Mouse (Mus musculus): ENCODE data around the gene Nudt4. TPM values are rescaled to one million over a fixed set of nuclear protein-coding genes. Genes with fewer than 3 reads are reported as not detected.
"Not testable (repeated sequence)": the region's sequence is repeated elsewhere in the genome, so short reads cannot be mapped to it uniquely, and the experiment has no call there.

The Nudt4 gene
- total RNA-seq, 1 experiment from 2014 or later: 71.0 TPM

DNA sequence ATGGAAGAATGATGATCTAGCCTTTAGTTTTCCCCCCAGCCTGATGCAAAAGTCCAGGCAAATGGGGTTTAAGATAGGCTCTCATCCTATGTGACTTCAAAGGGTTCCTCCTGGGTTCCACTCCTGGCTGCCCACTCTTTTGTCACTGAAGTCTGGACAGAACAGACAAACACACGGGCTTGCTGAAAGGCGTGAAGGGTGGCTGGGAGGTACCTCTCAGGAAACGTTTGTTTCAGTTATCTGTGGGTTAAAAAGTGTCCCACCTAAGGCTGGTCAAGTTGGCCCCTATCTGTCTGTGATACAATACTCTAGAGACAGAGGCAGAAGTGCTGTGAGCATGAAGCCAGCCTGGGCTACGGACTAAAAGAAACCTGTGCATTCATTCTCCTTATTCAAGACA lies 11.0 kb upstream of the Nudt4 start:
- ATAC-seq (replicated peaks; ENCODE audit: insufficient number of reproducible peaks, low FRiP score, low TSS enrichment, poor library complexity, severe bottlenecking): no peak

DNA sequence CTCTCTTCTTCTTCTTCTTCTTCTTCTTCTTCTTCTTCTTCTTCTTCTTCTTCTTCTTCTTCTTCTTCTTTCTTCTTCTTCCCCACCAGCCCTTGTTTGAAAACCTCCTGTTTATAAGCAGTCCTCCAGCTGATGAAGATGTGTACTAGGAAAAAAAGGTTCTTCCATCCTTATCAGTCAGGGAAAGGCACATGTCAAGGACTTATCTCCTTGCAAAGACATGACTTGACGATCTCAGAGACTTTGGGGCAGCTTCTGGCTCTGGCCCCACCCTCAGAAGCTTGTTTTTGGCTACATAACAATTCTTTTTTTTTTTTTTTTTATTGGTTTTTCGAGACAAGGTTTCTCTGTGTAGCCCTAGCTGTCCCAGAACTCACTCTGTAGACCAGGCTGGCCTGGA lies 5.5 kb upstream of the Nudt4 start:
- no peak for ATAC-seq (replicated peaks; ENCODE audit: insufficient number of reproducible peaks, low FRiP score, low TSS enrichment, poor library complexity, severe bottlenecking)

DNA sequence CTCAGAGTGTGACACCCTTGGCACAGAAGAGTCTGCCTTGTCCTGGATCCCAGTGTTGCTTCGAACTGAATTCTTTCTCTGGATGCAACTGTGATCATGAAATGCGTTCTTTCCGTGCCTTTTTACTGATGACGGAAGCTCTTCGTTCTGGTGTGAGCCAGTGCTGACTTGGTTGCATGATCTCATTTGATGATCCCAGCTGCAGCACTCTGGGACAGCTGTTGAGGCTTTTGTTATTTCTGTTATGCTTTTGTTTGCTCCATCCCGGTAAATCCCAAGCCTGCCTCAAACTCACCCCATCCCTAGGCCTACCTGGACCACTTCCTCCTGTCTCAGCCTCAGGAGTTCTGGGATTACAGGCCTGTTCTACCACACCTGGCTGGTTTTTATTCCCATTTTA lies 4.1 kb upstream of the Nudt4 start:
- ATAC-seq (replicated peaks; ENCODE audit: insufficient number of reproducible peaks, low FRiP score, low TSS enrichment, poor library complexity, severe bottlenecking): no peak

DNA sequence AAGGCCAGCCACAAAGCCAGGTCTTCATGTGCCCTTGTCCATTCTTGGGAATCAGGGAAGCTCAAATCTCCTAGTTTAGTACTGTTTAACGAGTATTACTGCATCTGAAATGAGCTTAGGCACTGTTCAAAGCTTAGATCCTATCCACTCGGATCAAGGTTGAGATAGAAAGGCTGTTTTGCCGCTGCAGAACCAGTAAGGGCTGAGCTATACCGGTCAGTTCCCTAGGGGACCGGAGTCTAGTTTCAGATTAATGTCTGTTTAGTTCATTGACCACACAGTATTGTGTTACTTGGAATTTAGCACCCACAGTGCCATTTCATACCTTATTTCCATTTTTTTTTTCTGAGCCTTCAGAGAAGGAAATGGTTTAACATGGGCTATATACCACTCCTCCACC lies 3.6 kb upstream of the Nudt4 start:
- ATAC-seq (replicated peaks; ENCODE audit: insufficient number of reproducible peaks, low FRiP score, low TSS enrichment, poor library complexity, severe bottlenecking): no peak

DNA sequence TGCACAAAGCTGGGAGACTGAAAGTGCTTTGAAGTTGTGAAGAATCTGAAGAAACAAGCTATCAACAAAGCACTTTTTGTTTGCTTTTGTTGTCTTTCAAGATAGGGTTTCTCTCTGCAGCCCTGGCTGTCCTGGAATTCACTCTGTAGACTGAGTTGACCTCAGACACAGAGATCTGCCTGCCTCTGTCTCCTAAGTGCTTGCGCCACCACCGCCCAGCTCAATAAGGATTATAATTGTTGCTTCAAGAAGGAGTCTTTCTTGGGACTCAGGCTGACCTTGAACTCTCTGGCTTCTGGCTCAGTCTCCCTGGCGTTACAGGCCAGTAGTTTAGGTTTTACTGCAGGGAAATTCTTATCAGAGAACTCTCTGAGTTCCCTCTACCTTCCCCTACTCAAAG lies 2.8 kb upstream of the Nudt4 start:
- ATAC-seq (replicated peaks; ENCODE audit: insufficient number of reproducible peaks, low FRiP score, low TSS enrichment, poor library complexity, severe bottlenecking): no peak

- no peak for ATAC-seq (replicated peaks; ENCODE audit: insufficient number of reproducible peaks, low FRiP score, low TSS enrichment, poor library complexity, severe bottlenecking)
Observed at GRCm38 (mm10) chr10:95565156-95565854, 1.4 kb upstream of the Nudt4 start.

- ATAC-seq (replicated peaks; ENCODE audit: insufficient number of reproducible peaks, low FRiP score, low TSS enrichment, poor library complexity, severe bottlenecking): peak; percentile 11; the same call in 1 of the 2 replicates
Observed at GRCm38 (mm10) chr10:95562859-95563841, 796 bp downstream of the Nudt4 start.

- ATAC-seq (replicated peaks; ENCODE audit: insufficient number of reproducible peaks, low FRiP score, low TSS enrichment, poor library complexity, severe bottlenecking): no peak
Observed at GRCm38 (mm10) chr10:95562395-95562794, 1.6 kb downstream of the Nudt4 start.

DNA sequence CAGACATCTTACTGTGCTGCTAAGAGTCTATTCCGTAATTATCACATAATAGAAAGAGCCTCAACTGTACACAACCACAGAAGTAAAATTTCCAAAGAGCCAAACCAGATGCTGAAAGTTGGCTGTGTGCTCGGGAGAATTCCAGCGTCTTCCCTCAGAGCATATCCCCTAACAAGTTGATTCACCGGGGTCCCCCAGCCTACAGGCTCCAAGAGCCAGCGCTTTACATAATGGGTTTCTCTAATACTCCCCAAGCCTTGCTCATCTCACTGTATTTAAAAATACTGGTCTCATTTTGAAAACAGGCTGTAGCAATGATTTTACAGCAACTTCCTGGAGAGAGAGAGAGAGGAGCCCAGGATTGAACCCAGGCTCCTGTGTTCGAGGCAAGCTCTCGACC lies 2.3 kb downstream of the Nudt4 start:
- no peak for ATAC-seq (replicated peaks; ENCODE audit: insufficient number of reproducible peaks, low FRiP score, low TSS enrichment, poor library complexity, severe bottlenecking)

- no peak for ATAC-seq (replicated peaks; ENCODE audit: insufficient number of reproducible peaks, low FRiP score, low TSS enrichment, poor library complexity, severe bottlenecking)
Observed at GRCm38 (mm10) chr10:95560394-95560983, 3.5 kb downstream of the Nudt4 start.

GRCm38 (mm10) chr10:95559426-95559825 lies 4.5 kb downstream of the Nudt4 start:
- ATAC-seq (replicated peaks; ENCODE audit: insufficient number of reproducible peaks, low FRiP score, low TSS enrichment, poor library complexity, severe bottlenecking): no peak

- peak; percentile 34; the same call in 1 of the 2 replicates for ATAC-seq (replicated peaks; ENCODE audit: insufficient number of reproducible peaks, low FRiP score, low TSS enrichment, poor library complexity, severe bottlenecking)
Observed at GRCm38 (mm10) chr10:95557337-95557828, 6.6 kb downstream of the Nudt4 start.

GRCm38 (mm10) chr10:95555866-95556265 lies 8.1 kb downstream of the Nudt4 start:
- ATAC-seq (replicated peaks; ENCODE audit: insufficient number of reproducible peaks, low FRiP score, low TSS enrichment, poor library complexity, severe bottlenecking): no peak

GRCm38 (mm10) chr10:95552326-95552725 lies 11.6 kb downstream of the Nudt4 start:
- ATAC-seq (replicated peaks; ENCODE audit: insufficient number of reproducible peaks, low FRiP score, low TSS enrichment, poor library complexity, severe bottlenecking): no peak

- no peak for ATAC-seq (replicated peaks; ENCODE audit: insufficient number of reproducible peaks, low FRiP score, low TSS enrichment, poor library complexity, severe bottlenecking)
Observed at GRCm38 (mm10) chr10:95551752-95552151, 12.2 kb downstream of the Nudt4 start.

DNA sequence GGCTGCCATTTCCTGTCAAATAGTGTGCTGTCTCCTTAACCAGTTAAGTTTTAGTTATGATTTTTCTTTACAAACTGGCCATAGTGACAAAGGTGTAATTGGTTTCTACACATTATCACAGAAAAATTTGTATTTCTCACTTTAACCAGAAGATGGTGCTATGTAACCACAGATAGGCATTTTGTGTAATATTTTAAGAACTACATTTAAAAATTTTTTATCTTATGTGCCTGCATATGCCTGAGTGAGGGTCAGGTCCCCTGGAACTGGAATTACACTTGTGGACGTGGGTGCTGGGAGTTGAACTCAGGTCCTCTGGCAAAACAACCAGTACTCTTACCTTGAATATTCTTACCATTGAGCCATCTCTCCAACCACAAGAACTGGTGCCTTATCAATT lies 13.4 kb downstream of the Nudt4 start:
- ATAC-seq (replicated peaks; ENCODE audit: insufficient number of reproducible peaks, low FRiP score, low TSS enrichment, poor library complexity, severe bottlenecking): no peak

GRCm38 (mm10) chr10:95549080-95549479 lies 14.9 kb downstream of the Nudt4 start:
- ATAC-seq (replicated peaks; ENCODE audit: insufficient number of reproducible peaks, low FRiP score, low TSS enrichment, poor library complexity, severe bottlenecking): not testable (repeated sequence)

GRCm38 (mm10) chr10:95548154-95548826 lies 15.7 kb downstream of the Nudt4 start:
- ATAC-seq (replicated peaks; ENCODE audit: insufficient number of reproducible peaks, low FRiP score, low TSS enrichment, poor library complexity, severe bottlenecking): no peak

DNA sequence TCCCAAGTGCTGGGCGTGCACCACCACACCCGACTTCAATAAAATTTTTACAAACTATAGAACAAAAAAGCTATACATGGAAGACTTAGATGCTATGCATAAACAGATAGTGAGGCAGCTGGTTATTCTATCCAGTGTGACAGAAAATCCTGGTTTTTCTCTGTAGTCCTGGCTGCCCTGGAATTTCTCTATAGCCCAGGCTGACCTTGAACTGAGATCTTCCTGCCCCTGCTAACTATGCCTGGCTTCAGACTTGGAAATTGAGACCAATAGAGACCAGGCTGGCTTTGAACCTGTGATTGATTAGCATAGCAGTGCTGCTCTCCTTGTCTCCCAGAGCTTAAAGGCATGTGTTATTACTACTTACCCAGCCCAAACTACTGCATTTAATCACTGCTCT lies 17.8 kb downstream of the Nudt4 start:
- no peak for ATAC-seq (replicated peaks; ENCODE audit: insufficient number of reproducible peaks, low FRiP score, low TSS enrichment, poor library complexity, severe bottlenecking)

Data from monocyte, adult 5-6 weeks (primary cell).